Mouse (Mus musculus) ES-Bruce4 (cell line): ENCODE data around the gene Padi3.

Experiments
- CTCF ChIP-seq: IDR thresholded peaks from one replicate; pipeline ENCODE4 v1.8.1; 2011; ENCODE audit warnings: low read depth, low read length
- POLR2A ChIP-seq: IDR thresholded peaks from one replicate; pipeline ENCODE4 v1.8.1; 2011; ENCODE audit warnings: low read length; ENCODE audit not compliant: insufficient read depth

DNA sequence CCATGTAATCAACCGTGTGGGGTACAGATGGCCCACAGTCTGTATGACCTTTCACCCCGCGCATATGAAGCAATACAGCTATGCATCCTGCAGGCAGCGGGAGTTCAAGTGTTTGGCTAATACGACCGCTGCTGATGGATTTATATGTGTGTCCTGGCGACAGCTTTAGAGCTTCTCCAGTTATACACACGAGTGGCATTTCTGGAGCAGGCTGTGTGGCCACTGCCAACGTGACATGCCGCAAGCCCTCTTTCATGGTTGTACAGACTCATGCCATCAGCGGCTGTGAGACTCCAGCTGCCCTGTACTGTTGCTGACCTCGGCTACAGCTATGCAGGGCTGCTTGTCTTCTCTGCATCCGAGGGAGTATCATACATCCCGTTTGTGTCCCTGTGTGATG is 29.9 kb downstream of the Padi3 start:
- TF ChIP-seq POLR2A (no peak), CTCF (no peak)
